Mouse (Mus musculus) kidney, adult 2 months (tissue): Measurements from ENCODE around the gene Synpr.

Source experiments
- CTCF ChIP-seq: fragments of 200-500 bp; conservative IDR thresholded peaks from 2 replicates; pipeline ENCODE4 v1.5.1; 2011; ENCODE audit warnings: low read depth, mild to moderate bottlenecking, control low read depth, low read length, moderate library complexity, mixed read lengths; ENCODE audit not compliant: insufficient read depth, insufficient read length
- POLR2A ChIP-seq: fragments of 200-500 bp; IDR thresholded peaks from one replicate; pipeline ENCODE4 v1.6.1; 2011; ENCODE audit warnings: low read depth, low read length, control low read depth

GRCm38 (mm10) chr14:13285341-13286130, 956 bp downstream of the Synpr start:
- TF ChIP-seq POLR2A (no peak), CTCF (no peak)
